Mouse (Mus musculus) MEL (cell line): Measurements from ENCODE around the gene Olfr457.

Experiments used
- CTCF ChIP-seq, 3 experiments: IDR thresholded peaks in 2 of 3; conservative IDR thresholded peaks in 1 of 3; 2 replicates each; pipeline ENCODE4 v1.5.1; 2011 to 2012; ENCODE audit warnings: low read length in 3 of 3, low read depth in 2 of 3, mild to moderate bottlenecking in 2 of 3, improper control_type of control experiment in 1 of 3, inconsistent platforms in 1 of 3, mixed read lengths in 1 of 3, moderate library complexity in 1 of 3; ENCODE audit not compliant: control insufficient read depth in 1 of 3, insufficient read depth in 1 of 3, poor library complexity in 1 of 3, severe bottlenecking in 1 of 3
- EP300 ChIP-seq, 2 experiments: IDR thresholded peaks; 2 replicates each; pipeline ENCODE4 v1.6.1; 2011; ENCODE audit warnings: improper control_type of control experiment in 2 of 2, low read length in 2 of 2, low read depth in 1 of 2, mild to moderate bottlenecking in 1 of 2
- POLR2A ChIP-seq, 2 experiments: IDR thresholded peaks; 2 replicates each; pipeline ENCODE4 v1.6.1; 2011 to 2012; ENCODE audit warnings: low read length in 2 of 2, mild to moderate bottlenecking in 2 of 2, control low read depth in 1 of 2, improper control_type of control experiment in 1 of 2, low read depth in 1 of 2, moderate library complexity in 1 of 2; ENCODE audit not compliant: control insufficient read depth in 1 of 2, insufficient read depth in 1 of 2, poor library complexity in 1 of 2
- TBP ChIP-seq: IDR thresholded peaks from 2 replicates; pipeline ENCODE4 v1.8.0; 2011; ENCODE audit warnings: low read depth, low read length, improper control_type of control experiment

DNA sequence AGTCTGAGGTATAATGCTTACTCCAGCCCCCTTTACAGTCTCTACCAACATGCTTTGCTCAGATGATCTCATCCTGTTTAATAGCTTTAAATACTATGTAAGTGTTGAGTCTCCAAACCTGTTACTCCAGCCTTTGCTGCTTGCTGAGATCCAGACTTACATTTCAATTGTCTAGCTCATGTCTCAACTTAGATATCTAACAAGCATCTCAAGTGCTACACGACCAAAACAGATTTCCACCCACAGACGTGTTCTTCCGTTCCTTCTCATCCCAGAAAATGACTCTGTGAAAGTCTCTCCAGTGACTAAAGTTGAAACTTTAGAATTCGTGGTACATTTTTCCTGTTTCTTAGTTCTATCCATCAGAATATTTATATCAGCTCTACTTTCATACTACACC, 49.8 kb downstream of the Olfr457 start:
- no peak for TF ChIP-seq POLR2A (IDR thresholded peaks at IDR 0.05; ENCODE audit: control insufficient read depth in 1 of 2, insufficient read depth in 1 of 2, low read depth in 1 of 2, low read length in 2 of 2, poor library complexity in 1 of 2)
- TF ChIP-seq EP300 (IDR thresholded peaks at IDR 0.05; ENCODE audit: low read depth in 1 of 2, low read length in 2 of 2) = no peak
- TF ChIP-seq TBP = no peak
- no peak for TF ChIP-seq CTCF (IDR thresholded peaks at IDR 0.05 in 2 of 3, conservative IDR thresholded peaks at IDR 0.05 in 1 of 3; ENCODE audit: control insufficient read depth in 1 of 3, insufficient read depth in 1 of 3, low read depth in 2 of 3, low read length in 3 of 3, poor library complexity in 1 of 3, severe bottlenecking in 1 of 3)
